Mouse (Mus musculus) left cerebral cortex, adult 8-10 months (tissue): ENCODE measurements around the gene Lpcat2. TPM values are rescaled to one million over a fixed set of nuclear protein-coding genes. Genes with fewer than 3 reads are reported as not detected.

Source experiments
- DNase-seq, 2 experiments: peaks; one replicate each; pipeline ENCODE4 v3.0.0; 2022; ENCODE audit warnings: low spot score in 2 of 2
- total RNA-seq, 4 experiments: library from RNA; stranded (reverse); gene quantifications; 2 replicates each; pipeline ENCODE4 v1.2.4; 2022

Lpcat2 gene
- total RNA-seq: 10 to 100 TPM in 1 of 4 experiments, 1 to 10 TPM in 3; 9.6 to 13.3 (median 9.8) TPM

- peak; percentile 58 to 73 for DNase-seq
Measured at GRCm38 (mm10) chr8:92855171-92855894, at the start of gene Lpcat2. TSS of gene Lpcat2 (plus strand) at chr8:92855339.

- DNase-seq: no peak
Measured at GRCm38 (mm10) chr8:92812773-92813172, 42.4 kb upstream of the Lpcat2 start.

GRCm38 (mm10) chr8:92815661-92816060 is 39.5 kb upstream of the Lpcat2 start:
- DNase-seq: no peak

- DNase-seq: peak; percentile 77 to 89
Measured at GRCm38 (mm10) chr8:92817928-92818818, 37.0 kb upstream of the Lpcat2 start.

GRCm38 (mm10) chr8:92821151-92821550 is 34.0 kb upstream of the Lpcat2 start:
- DNase-seq: no peak

GRCm38 (mm10) chr8:92822386-92822785 is 32.8 kb upstream of the Lpcat2 start:
- DNase-seq: no peak

GRCm38 (mm10) chr8:92825991-92826390 is 29.1 kb upstream of the Lpcat2 start:
- no peak for DNase-seq

GRCm38 (mm10) chr8:92827243-92828034 is 27.7 kb upstream of the Lpcat2 start, which contains the start of gene Mmp2:
TSS of gene Mmp2 (plus strand) at chr8:92827291.
- no peak for DNase-seq

- DNase-seq: peak in 1 of 2 experiments; percentile 23
Measured at GRCm38 (mm10) chr8:92828251-92828743, 26.8 kb upstream of the Lpcat2 start.

GRCm38 (mm10) chr8:92834065-92834731 is 20.9 kb upstream of the Lpcat2 start:
- DNase-seq: no peak

- DNase-seq: no peak
Measured at GRCm38 (mm10) chr8:92834786-92835500, 20.2 kb upstream of the Lpcat2 start.

- DNase-seq: no peak
Measured at GRCm38 (mm10) chr8:92835901-92836300, 19.2 kb upstream of the Lpcat2 start.

GRCm38 (mm10) chr8:92838616-92839015 is 16.5 kb upstream of the Lpcat2 start:
- no peak for DNase-seq

GRCm38 (mm10) chr8:92839161-92839560 is 16.0 kb upstream of the Lpcat2 start:
- DNase-seq: no peak

GRCm38 (mm10) chr8:92839876-92840275 is 15.3 kb upstream of the Lpcat2 start:
- no peak for DNase-seq

GRCm38 (mm10) chr8:92846684-92847083 is 8.5 kb upstream of the Lpcat2 start:
- DNase-seq: peak in 1 of 2 experiments; percentile 18

GRCm38 (mm10) chr8:92847299-92847698 is 7.8 kb upstream of the Lpcat2 start:
- DNase-seq: no peak

- DNase-seq: no peak
Measured at GRCm38 (mm10) chr8:92849261-92849660, 5.9 kb upstream of the Lpcat2 start.

- DNase-seq: peak; percentile 32 to 86
Measured at GRCm38 (mm10) chr8:92850239-92850638, 4.9 kb upstream of the Lpcat2 start.

GRCm38 (mm10) chr8:92851381-92851780 is 3.8 kb upstream of the Lpcat2 start:
- no peak for DNase-seq
